ENCODE assay signal across 13 mouse cellular contexts in genomic region chr11:37039283-37039682, GRCm38 (mm10).
"Had no signal": no experiment of that assay in that cellular context is flagged by ENCODE, and none has a peak within 500 bp of the region (broad histone marks: within the 10 kb centered on the region; RNA-seq: fewer than 3 reads in every experiment).

No protein-coding gene starts in this region.

- H3K4me1 ChIP-seq: kidney, embryonic 15.5 days; megakaryocyte, embryonic 14.5 days had no signal

- DNase-seq: kidney, adult 2 months; kidney, postnatal 14 days; left cerebral cortex, postnatal 4 days; right cerebral cortex, postnatal 25 days; thymus, postnatal 4 days had no signal

- H3K27ac ChIP-seq: kidney, embryonic 15.5 days; limb, embryonic 13.5 days; liver, embryonic 14.5 days; macrophage; midbrain, embryonic 12.5 days had no signal

- H3K4me3 ChIP-seq: kidney, embryonic 15.5 days; limb, embryonic 13.5 days; megakaryocyte, embryonic 14.5 days; midbrain, embryonic 12.5 days had no signal

- ATAC-seq: intestine, embryonic 16.5 days; midbrain, embryonic 16.5 days had no signal

- H3K9ac ChIP-seq: kidney, embryonic 15.5 days; limb, embryonic 13.5 days; liver, embryonic 14.5 days; midbrain, embryonic 12.5 days had no signal

- H3K4me2 ChIP-seq: kidney, embryonic 15.5 days; limb, embryonic 13.5 days; midbrain, embryonic 12.5 days had no signal

- H3K9me3 ChIP-seq: kidney, embryonic 15.5 days; limb, embryonic 13.5 days; megakaryocyte, embryonic 14.5 days; midbrain, embryonic 12.5 days had no signal

- H3K36me3 ChIP-seq: kidney, embryonic 15.5 days; limb, embryonic 13.5 days; midbrain, embryonic 12.5 days had no signal

- H3K27me3 ChIP-seq: kidney, embryonic 15.5 days; limb, embryonic 13.5 days; megakaryocyte, embryonic 14.5 days; midbrain, embryonic 12.5 days had no signal
